Mouse (Mus musculus): ENCODE measurements around the gene Rbfox1. TPM values are rescaled to one million over a fixed set of nuclear protein-coding genes. Genes with fewer than 3 reads are reported as not detected.

The Rbfox1 gene
- polyA plus RNA-seq (2012; rRNA removed; ENCODE audit: low replicate concordance) = 1.2 and 1.4 TPM in 2 replicates

GRCm38 (mm10) chr16:5884746-5885689 is at the start of gene Rbfox1:
TSS of gene Rbfox1 (plus strand) at chr16:5885355.

All from duodenum, adult 2 months (tissue).